Mouse (Mus musculus) limb, embryonic 11.5 days (tissue): ENCODE results near the gene Ostf1. TPM values are rescaled to one million over a fixed set of nuclear protein-coding genes. Genes with fewer than 3 reads are reported as not detected.

Source experiments
- ATAC-seq: fragments of 200-750 bp; cut with Nextera tagmentation; 2 replicates; pipeline ENCODE4 v1.8.0; 2017; ENCODE audit warnings: low read depth; ENCODE audit not compliant: insufficient number of reproducible peaks, low FRiP score, low TSS enrichment
- DNase-seq: peaks from one replicate; pipeline ENCODE4 v3.0.0-alpha.2; 2015; ENCODE audit warnings: low spot score
- H3K27ac ChIP-seq: fragments of 300-500 bp; sonication (generic); replicated peaks from 2 replicates; pipeline ENCODE4 v1.5.1; 2014; ENCODE audit warnings: low read depth, mild to moderate bottlenecking, low read length
- H3K27me3 ChIP-seq: fragments of 300-500 bp; sonication (generic); 2 replicates; pipeline ENCODE4 v1.6.1; 2014; ENCODE audit warnings: mild to moderate bottlenecking, low read length, mixed read lengths; ENCODE audit not compliant: control insufficient read depth, insufficient read depth
- H3K36me3 ChIP-seq: fragments of 300-500 bp; sonication (generic); 2 replicates; pipeline ENCODE4 v1.6.1; 2014; ENCODE audit warnings: mild to moderate bottlenecking, low read length, moderate library complexity, mixed read lengths; ENCODE audit not compliant: control insufficient read depth, insufficient read depth
- H3K4me1 ChIP-seq: fragments of 300-500 bp; sonication (generic); 2 replicates; pipeline ENCODE4 v1.6.1; 2014; ENCODE audit warnings: low read length, mixed read lengths; ENCODE audit not compliant: control insufficient read depth, insufficient read depth
- H3K4me2 ChIP-seq: fragments of 300-500 bp; sonication (generic); 2 replicates; pipeline ENCODE4 v1.6.1; 2014; ENCODE audit warnings: low read depth, mild to moderate bottlenecking, moderate library complexity; ENCODE audit not compliant: severe bottlenecking
- H3K4me3 ChIP-seq: fragments of 300-500 bp; sonication (generic); 2 replicates; pipeline ENCODE4 v1.5.1; 2014; ENCODE audit warnings: low read depth, low read length
- H3K9ac ChIP-seq: fragments of 300-500 bp; sonication (generic); 2 replicates; pipeline ENCODE4 v1.6.1; 2014; ENCODE audit warnings: mild to moderate bottlenecking, low read length
- H3K9me3 ChIP-seq: fragments of 300-500 bp; sonication (generic); 2 replicates; pipeline ENCODE4 v1.6.1; 2016; ENCODE audit warnings: low read length; ENCODE audit not compliant: control insufficient read depth
- WGBS: fragments of 180-500 bp; shearing (Covaris S2); extraction: QIAGEN DNeasy Blood & Tissue Kit; methylation state at CpG from one replicate; pipeline ENCODE4 v1.1.7; 2014; 5-methylcytosine and 5-hydroxymethylcytosine counted together
- polyA plus RNA-seq: library from polyadenylated mRNA; unstranded; fragments of >200 nt; fragmentation: Nextera tagmentation; extraction: Ambion mirVana; gene quantifications from 2 replicates; pipeline ENCODE4 v1.2.1, GENCODE M21; 2014

The Ostf1 gene
- polyA plus RNA-seq, 1 experiment from 2014 or later, result 31.9 TPM

DNA sequence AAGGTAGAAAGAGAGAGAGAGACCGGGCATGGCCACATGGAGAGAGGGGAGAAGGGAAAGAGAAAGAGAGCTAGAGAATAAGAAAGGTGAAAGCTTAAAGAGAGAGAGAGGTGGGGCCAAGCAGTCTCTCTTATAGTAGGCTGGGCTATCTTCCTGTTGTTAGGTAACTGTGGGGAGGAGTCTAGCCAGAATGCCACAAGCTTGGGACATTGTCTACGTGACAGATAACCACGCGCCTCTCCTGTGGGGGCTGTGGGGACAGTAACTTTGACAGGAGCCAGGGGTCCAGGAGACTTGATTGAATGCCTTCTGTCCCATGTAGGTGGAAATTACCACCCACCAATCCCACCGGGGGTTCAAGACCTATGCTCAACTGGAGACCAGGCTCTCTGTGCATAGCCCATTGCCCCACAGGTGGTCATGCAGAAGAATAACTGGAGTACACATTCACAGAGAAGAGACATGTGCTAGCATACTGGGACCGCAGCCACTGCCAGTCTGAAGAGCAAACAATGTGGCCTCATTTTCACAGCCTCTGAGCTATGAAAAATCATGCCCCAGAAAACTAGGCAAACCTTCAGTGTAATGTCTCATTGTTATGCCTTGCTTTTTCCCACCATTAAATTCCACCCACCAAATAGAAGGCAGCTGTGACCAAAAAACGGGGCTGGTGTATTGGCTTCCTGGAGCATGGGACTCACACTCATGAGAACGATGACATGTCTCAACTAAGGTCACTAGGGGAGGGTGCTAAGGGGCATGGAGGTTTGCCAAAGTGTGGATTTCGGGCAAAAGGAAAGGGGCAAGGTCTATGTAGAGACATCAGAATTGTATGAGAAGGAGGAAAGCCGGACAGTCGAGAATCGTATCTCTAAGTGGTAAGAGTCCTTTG lies 63.4 kb downstream of the Ostf1 start:
- no peak for DNase-seq
- Histone ChIP-seq H3K9me3 (no peaks in the 10 kb centered on the region), H3K27ac (no peak overlapping the region), H3K36me3 (no peaks in the 10 kb centered on the region), H3K27me3 (no peaks in the 10 kb centered on the region), H3K4me2 (no peak overlapping the region), H3K4me3 (no peak overlapping the region), H3K9ac (no peak overlapping the region), H3K4me1 (no peaks in the 10 kb centered on the region)
- ATAC-seq, result no peak
- WGBS, result 91% methylated on average over 12 of the region's 12 CpGs

DNA sequence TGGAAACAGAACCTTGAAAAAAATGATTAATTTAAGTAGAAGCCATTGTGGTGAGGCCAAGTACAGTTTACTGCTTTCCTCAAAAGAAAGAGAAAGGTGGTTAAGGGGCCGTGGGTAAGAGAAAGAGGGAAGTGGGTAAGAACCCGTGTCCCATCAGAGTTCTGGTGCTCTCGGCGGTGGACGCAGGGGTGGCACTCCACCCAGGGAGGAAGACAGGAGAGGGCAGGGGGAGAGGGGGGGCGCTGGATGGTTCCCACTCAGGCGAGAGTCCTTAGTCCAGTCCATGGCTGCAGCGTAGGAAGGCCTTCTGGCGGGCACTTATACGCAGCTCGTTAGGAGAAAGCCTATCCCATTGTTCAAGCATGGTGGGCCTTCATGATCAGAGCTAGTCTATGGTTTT lies 64.1 kb downstream of the Ostf1 start:
- DNase-seq (no peak), ATAC-seq (no peak)
- Histone ChIP-seq H3K4me2 (no peak overlapping the region), H3K9ac (no peak overlapping the region), H3K36me3 (no peaks in the 10 kb centered on the region), H3K9me3 (no peaks in the 10 kb centered on the region), H3K4me1 (no peaks in the 10 kb centered on the region), H3K27ac (no peak overlapping the region), H3K4me3 (no peak overlapping the region), H3K27me3 (no peaks in the 10 kb centered on the region)
- WGBS, result 93% methylated on average over 11 of the region's 11 CpGs

- H3K27ac ChIP-seq, result no peak overlapping the region
- H3K9me3 ChIP-seq, result no peaks in the 10 kb centered on the region
- no peak overlapping the region for H3K9ac ChIP-seq
- no peaks in the 10 kb centered on the region for H3K4me1 ChIP-seq
- no peak overlapping the region for H3K4me3 ChIP-seq
- H3K36me3 ChIP-seq, result no peaks in the 10 kb centered on the region
- H3K27me3 ChIP-seq, result no peaks in the 10 kb centered on the region
- ATAC-seq (no peak), DNase-seq (no peak)
- 88% methylated on average over 1 of the region's 1 CpGs for WGBS
- H3K4me2 ChIP-seq, result no peak overlapping the region
Measured at GRCm38 (mm10) chr19:18557708-18558107, 73.9 kb downstream of the Ostf1 start.

GRCm38 (mm10) chr19:18555645-18556044 lies 76.0 kb downstream of the Ostf1 start:
- H3K27me3 ChIP-seq, result no peaks in the 10 kb centered on the region
- H3K9me3 ChIP-seq, result no peaks in the 10 kb centered on the region
- no peak overlapping the region for H3K27ac ChIP-seq
- no peak overlapping the region for H3K9ac ChIP-seq
- WGBS, result 89% methylated on average over 2 of the region's 2 CpGs
- H3K36me3 ChIP-seq, result no peaks in the 10 kb centered on the region
- no peak for DNase-seq
- no peak for ATAC-seq
- H3K4me2 ChIP-seq, result no peak overlapping the region
- no peaks in the 10 kb centered on the region for H3K4me1 ChIP-seq
- H3K4me3 ChIP-seq, result no peak overlapping the region

DNA sequence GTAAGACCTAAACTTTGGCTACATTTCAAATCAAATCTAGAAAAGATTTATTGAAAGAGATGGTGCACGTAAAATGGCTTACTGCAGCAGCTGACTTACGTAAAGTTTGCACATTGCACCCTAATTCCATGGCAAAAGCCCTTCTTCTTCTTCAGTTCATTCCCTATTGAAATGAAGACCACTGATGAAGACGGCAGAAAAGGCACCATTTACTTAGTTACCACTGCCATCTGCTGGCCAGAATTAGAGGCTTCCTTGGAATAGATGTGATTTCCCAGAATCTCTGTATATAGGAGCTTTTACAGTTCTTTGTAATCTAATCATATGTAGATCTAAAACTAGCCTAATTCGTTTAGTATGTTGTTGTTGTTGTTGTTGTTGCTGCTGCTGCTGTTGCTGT lies 83.0 kb downstream of the Ostf1 start:
- H3K9me3 ChIP-seq, result no peaks in the 10 kb centered on the region
- H3K9ac ChIP-seq, result no peak overlapping the region
- no peaks in the 10 kb centered on the region for H3K4me1 ChIP-seq
- 10% methylated on average over 4 of the region's 4 CpGs for WGBS
- no peak overlapping the region for H3K27ac ChIP-seq
- H3K27me3 ChIP-seq, result no peaks in the 10 kb centered on the region
- H3K36me3 ChIP-seq, result no peaks in the 10 kb centered on the region
- ATAC-seq (no peak), DNase-seq (peak; percentile 83)
- no peak overlapping the region for H3K4me3 ChIP-seq
- H3K4me2 ChIP-seq, result no peak overlapping the region

Other genes with a start within 250 kb of the Ostf1 start
- gene Nmrk1, start 127 bp upstream of the Ostf1 start, polyA plus RNA-seq, result 8.5 and 8.8 TPM in 2 replicates
- gene Carnmt1, start 38.9 kb upstream of the Ostf1 start, polyA plus RNA-seq, result 36.6 and 42.1 TPM in 2 replicates
- 38.5 and 38.7 TPM in 2 replicates for gene D030056L22Rik, start 81.4 kb upstream of the Ostf1 start, polyA plus RNA-seq
- gene Trpm6, start 118.2 kb upstream of the Ostf1 start, polyA plus RNA-seq, result 0.38 and 0.43 TPM in 2 replicates